Mouse (Mus musculus) ES-Bruce4 (cell line): ENCODE measurements around the gene Tnfrsf4.

ENCODE experiments used
- CTCF ChIP-seq: IDR thresholded peaks from one replicate; pipeline ENCODE4 v1.8.1; 2011; ENCODE audit warnings: low read depth, low read length
- POLR2A ChIP-seq: IDR thresholded peaks from one replicate; pipeline ENCODE4 v1.8.1; 2011; ENCODE audit warnings: low read length; ENCODE audit not compliant: insufficient read depth

DNA sequence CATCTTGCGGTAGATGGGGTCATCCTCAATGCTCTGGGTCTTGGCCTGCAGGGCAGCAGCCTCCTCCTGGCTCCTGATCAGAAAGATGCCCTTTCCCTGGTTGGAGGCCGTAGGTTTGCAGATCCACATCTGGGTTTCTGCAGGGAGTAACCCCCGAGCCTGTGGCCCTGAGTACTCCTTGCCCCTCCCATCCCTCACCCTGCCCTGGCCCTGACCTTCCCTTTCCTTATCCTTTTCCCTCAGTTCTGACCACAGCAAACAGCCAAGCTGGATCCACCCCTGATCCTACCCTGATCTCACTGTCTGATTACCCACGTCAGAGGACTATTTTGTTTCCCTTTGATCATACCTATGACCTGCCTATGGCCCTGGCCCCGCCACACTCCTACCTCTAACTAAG, 31.1 kb downstream of the Tnfrsf4 start:
- TF ChIP-seq POLR2A (no peak), CTCF (no peak)
